Mouse (Mus musculus) adrenal gland, adult 18-20 months (tissue): ENCODE data around the gene Rab36. TPM values are rescaled to one million over a fixed set of nuclear protein-coding genes. Genes with fewer than 3 reads are reported as not detected.

Source experiments
- DNase-seq, 2 experiments: peaks; one replicate each; pipeline ENCODE4 v3.0.0; 2021 to 2022; ENCODE audit warnings: low spot score in 2 of 2
- total RNA-seq, 2 experiments: library from RNA; stranded (reverse); gene quantifications; 1 replicate in 1 of 2; 2 replicates in 1 of 2; pipeline ENCODE4 v1.2.3; 2021

Rab36 gene
- total RNA-seq, 2 experiments from 2014 or later = 12.6 to 12.9 TPM

DNA sequence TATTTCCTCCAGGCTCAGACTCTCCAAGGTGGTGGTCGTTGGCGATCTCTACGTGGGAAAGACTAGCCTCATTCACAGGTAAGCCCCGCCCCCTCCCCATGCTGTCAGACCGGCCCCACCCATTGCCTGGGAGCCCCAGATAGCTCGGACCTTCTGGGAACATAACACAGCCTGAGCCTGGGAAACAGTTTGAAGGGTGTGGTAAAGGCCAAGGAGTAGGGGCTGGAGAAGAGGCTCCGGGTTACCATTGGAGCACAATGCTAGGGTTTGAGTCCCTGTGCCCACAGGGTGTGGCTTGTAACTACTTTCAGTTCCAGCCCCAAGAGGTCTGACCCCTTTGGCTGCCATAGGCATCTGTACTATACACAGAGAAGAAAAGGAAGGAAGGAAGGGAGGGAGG is 7.6 kb downstream of the Rab36 start:
- no peak for DNase-seq

- DNase-seq = no peak
These were observed 9.0 kb downstream of the Rab36 start for GRCm38 (mm10) chr10:75045831-75046230.

- DNase-seq = no peak
These were observed 11.9 kb downstream of the Rab36 start for GRCm38 (mm10) chr10:75048711-75049110.

DNA sequence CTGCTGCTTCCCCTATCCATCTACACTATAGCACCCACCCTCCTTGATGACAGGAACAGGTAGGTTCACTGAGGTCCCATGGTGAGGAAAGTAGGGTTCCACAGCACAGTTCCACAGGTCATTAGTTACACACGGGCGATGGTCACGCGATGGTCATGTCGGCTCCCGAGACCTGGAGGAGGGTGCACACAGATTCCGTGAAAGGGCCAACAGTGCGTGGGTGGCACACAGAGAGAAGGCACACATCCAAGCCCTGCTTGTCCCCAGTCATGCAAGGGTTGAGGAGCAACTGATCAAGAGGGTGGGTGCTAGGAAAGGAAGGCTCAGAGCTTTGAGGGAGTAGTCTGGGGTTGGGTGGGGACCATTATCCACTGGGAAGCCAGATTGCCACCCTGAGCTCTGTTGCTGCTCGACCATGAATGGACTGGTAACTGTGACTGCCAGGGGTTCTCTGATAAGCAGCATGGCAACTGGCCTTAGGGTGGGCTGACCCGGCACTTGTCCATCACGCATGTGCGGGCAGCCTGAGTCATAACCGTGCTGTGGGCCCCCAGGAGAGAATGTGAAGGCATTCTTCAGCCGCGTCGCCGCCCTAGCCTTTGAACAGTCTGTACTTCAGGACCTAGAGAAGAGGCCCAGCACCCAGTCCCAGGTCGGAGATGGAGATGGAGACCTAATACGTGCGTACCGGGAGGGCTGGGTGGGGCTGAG is 14.7 kb downstream of the Rab36 start:
- no peak for DNase-seq

GRCm38 (mm10) chr10:75052902-75053301 is 16.0 kb downstream of the Rab36 start:
- no peak for DNase-seq

- no peak for DNase-seq
These were observed 16.8 kb downstream of the Rab36 start for GRCm38 (mm10) chr10:75053655-75054054.

GRCm38 (mm10) chr10:75054125-75054524 is 17.3 kb downstream of the Rab36 start:
- no peak for DNase-seq

GRCm38 (mm10) chr10:75055672-75056071 is 18.8 kb downstream of the Rab36 start:
- no peak for DNase-seq

GRCm38 (mm10) chr10:75056255-75056654 is 19.4 kb downstream of the Rab36 start:
- DNase-seq = no peak

DNA sequence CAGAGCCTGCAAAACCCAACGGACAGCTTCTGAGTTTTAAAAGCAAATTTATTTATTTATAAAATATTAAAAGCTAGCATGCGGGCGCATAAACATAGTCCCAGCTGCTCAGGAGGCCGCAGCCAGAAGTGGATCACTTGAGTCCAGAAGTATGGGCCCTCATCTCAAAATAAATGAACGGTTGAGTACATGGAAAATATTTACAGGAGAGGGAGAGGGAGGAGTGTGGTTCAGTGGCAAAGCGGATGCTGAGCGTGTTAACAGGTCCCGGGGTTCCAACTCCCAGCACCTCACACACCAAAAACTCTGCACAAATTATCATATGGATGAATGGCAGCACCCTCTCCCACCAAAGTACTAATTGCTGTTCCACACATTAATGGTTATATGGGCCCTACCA is 21.5 kb downstream of the Rab36 start:
- no peak for DNase-seq

DNA sequence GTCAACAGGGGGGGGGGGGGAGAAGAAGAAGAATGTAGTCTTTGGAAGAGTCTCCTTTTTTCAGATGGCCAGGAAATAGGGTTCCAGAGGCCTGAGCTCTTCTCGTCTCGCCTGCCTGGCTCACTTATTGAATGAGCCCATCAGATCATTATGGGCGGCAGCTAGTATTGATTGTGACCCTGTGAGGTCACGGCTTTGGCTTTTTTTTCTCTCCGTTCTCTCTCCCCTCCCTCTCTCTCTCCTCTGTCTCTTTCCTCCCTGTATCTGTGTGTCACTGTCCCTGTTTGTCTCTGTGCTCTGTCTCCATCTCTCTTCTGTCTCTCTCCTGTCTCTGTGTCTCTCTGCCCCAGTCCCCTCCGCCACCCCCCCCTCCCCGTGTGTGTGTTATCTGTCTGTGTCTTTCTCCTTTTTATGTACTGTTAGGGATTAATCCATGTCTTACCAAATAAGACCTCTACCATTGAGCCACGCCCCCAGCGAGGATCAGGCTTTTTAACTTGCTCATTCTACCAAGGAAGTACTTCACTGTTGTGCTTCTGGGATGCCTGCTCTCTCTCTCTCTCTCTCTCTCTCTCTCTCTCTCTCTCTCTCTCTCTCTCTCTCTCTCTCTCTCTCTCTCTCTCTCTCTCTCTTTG is 22.0 kb downstream of the Rab36 start:
- no peak for DNase-seq

GRCm38 (mm10) chr10:75059396-75059795 is 22.5 kb downstream of the Rab36 start:
- peak; percentile 63 to 67 for DNase-seq

GRCm38 (mm10) chr10:75060217-75060842 is 23.5 kb downstream of the Rab36 start, which contains the start of gene Bcr:
TSS of gene Bcr (plus strand) at chr10:75060592.
- peak; percentile 84 to 87 for DNase-seq

- DNase-seq = peak in 1 of 2 experiments; percentile 47
These were observed 24.0 kb downstream of the Rab36 start for GRCm38 (mm10) chr10:75060843-75061235.

DNA sequence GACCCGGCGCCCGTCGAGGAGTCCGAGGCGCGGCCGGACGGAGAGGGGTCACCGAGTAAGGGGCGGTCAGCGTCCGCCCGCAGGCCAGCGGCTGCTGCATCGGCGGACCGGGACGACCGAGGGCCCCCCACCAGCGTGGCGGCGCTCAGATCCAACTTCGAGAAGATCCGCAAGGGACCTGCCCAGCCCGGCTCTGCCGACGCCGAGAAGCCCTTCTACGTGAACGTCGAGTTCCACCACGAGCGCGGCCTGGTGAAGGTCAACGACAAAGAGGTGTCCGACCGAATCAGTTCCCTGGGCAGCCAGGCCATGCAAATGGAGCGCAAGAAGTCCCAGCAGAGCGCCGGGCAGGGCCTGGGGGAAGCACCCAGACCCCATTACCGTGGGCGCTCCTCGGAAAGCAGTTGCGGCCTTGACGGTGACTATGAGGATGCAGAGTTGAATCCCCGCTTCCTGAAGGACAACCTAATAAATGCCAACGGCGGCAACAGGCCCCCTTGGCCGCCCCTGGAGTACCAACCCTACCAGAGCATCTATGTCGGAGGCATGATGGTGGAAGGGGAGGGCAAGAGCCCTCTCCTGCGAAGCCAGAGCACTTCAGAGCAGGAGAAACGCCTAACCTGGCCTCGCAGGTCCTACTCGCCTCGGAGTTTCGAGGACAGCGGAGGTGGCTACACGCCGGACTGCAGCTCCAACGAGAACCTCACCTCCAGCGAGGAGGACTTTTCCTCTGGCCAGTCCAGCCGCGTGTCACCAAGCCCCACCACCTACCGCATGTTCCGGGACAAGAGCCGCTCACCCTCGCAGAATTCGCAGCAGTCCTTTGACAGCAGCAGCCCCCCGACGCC is 24.7 kb downstream of the Rab36 start:
- peak; percentile 36 to 37 for DNase-seq

DNA sequence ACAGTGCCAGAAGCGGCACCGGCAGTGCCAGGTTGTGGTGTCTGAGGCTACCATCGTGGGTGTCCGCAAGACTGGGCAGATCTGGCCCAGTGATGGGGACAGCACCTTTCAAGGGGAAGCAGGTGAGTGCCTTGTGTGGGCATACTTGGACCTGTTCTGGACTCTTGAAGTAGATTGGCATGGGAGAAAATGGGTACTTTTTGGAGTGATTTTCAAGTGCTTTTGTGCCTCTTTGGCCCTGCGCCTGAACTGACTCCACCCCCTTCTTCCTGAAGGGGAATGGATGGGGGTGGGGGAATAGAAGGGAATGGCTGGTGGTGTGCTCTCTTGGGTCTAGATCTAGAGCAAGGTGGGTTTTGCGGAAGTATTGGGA is 25.3 kb downstream of the Rab36 start:
- DNase-seq = no peak

DNA sequence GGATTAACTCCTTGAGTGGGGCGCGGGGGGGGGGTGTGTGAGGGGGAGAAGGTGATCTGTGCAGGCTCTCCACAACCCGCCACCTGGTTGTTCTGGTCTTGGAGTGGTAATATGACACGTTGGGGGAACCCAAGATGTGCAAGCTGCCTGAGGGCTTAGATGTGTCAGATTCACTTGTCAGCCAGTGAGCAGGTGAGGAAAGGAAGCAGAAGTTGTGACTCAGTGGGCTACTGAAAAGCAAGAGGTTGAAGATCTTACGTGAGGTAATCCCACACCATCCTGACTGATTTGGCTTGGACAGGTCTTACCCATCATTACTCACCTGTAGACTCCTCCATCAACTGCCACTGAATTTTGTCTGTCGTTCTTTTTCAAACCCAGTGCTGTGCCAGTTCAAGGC is 25.8 kb downstream of the Rab36 start:
- no peak for DNase-seq

- no peak for DNase-seq
These were observed 26.6 kb downstream of the Rab36 start for GRCm38 (mm10) chr10:75063301-75063965.

- DNase-seq = no peak
These were observed 28.8 kb downstream of the Rab36 start for GRCm38 (mm10) chr10:75065691-75066090.

GRCm38 (mm10) chr10:75067446-75067845 is 30.6 kb downstream of the Rab36 start:
- no peak for DNase-seq

- no peak for DNase-seq
These were observed 31.2 kb downstream of the Rab36 start for GRCm38 (mm10) chr10:75068086-75068485.
